Mouse (Mus musculus): Measurements from ENCODE around the gene Olfr1218. TPM values are rescaled to one million over a fixed set of nuclear protein-coding genes. Genes with fewer than 3 reads are reported as not detected.

The Olfr1218 gene
- not detected for polyA plus RNA-seq (2014; fragmentation: Illumina TruSeq; extraction: RNeasy Lipid Tissue Mini Kit (QIAGEN cat#74804); ENCODE audit: low read depth, low replicate concordance)

DNA sequence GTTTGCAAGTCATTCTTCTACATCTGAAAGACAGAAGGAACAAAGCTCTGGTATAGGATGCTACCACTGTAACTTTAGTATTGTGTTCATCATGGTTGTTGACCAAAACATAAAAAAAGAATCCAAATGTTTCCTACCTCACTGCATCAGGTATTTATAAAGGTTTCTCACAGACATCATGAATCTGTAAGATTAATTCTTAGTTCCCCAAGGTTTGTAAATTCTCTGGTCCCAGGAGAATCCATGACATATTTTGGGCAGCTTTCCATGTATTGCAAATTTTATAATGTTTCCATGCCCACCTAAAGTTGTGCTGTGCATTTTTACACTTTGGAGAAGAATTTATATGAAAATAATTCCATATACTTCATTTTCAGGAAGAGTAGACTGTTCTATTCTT is at the start of gene Olfr1218:
Gene Olfr1218 (minus strand): TSS at position 101 of the 400 bp plus-strand sequence.

DNA sequence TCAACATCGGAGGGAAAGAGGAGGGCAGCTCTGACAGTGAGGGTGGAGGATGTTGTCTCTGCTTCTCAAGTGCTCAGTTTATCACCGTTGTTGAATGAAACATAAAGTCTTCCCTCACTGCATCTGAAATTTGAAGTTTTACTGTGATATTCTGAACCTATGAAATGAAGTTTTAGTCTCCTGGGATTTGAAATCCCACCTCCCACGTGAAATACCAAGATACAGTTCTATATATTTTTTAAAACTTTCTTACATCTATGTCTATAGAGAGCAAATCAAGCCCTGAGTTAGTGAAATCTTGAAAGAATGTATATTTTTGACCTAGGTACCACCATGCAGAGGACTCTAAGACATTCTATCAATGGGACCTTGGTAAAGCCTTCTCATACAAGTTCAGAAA is 45.7 kb upstream of the Olfr1218 start, which contains the start of gene Olfr1220:
Gene Olfr1220 (minus strand): TSS at position 101 of the 400 bp plus-strand sequence.

DNA sequence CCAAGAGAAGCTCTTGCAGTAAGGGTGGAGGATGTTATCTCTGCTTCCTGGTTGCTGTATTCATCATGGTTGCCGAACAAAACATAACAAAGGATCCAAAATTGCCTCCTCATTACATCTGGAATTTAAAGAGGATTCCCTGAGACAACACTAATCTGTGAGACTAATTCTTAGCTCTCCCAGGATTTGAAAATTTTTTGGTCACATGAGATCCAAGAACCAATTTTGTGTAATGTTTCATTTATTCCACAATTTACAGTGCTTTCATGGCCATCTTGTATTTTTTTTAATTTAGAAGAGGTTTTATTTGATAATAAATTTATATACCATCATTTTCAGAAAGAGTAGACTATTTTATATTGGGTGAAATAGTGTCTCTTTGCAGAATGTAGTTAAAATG is 22.4 kb upstream of the Olfr1218 start, which contains the start of gene Olfr1219:
Gene Olfr1219 (minus strand): TSS at position 101 of the 400 bp plus-strand sequence.

DNA sequence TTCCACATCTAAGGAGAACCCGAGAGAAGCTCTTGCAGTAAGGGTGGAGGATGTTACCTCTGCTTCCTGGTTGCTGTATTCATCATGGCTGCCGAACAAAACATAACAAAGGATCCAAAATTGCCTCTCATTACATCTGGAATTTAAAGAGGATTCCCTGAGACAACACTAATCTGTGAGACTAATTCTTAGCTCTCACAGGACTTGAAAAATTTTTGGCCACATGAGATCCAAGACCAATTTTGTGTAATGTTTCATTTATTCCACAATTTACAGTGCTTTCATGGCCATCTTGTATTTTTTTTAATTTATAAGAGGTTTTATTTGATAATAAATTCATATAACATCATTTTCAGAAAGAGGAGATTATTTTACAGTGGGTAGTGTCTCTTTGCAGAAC is 29.0 kb downstream of the Olfr1218 start, which contains the start of gene Olfr1217:
Gene Olfr1217 (minus strand): TSS at position 101 of the 400 bp plus-strand sequence.

DNA sequence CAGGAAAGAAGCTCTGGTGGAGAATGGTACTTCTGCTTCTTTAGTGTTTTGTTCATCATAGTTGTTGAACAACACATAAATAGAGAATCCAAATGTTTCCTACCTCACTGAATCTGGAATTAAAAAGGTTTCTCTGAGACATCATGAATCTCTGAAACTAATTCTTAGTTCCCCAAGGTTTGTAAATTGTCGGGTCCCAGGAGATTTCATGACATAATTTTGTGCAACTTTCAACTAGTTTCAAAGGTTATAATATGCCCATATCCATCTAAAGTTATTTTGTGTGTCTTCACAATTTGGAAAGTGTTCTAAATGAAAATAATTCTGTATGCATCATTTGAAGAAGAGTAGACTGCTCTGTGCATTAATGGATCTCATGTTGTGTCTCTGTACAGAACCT is 42.7 kb downstream of the Olfr1218 start, which contains the start of gene Olfr1216:
Gene Olfr1216 (minus strand): TSS at position 101 of the 400 bp plus-strand sequence.

DNA sequence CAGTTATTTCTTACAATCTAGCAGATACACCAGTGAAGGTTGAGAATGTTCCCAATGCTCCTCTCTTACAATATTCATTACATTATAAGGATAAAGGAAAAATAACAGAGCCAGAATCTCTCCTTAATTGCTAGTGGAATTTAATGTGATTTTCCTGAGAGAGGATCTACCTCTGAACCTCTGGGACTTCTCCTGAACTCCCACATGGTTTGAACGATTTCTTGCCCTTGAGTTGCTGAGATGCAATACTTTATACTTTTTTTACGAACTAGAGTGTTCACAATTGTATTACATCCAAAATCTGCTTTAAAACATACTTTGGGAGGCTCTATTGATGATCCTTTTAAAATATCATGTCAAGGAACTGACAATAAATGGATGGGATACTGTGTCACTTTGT is 54.1 kb downstream of the Olfr1218 start, which contains the start of gene Olfr1215:
Gene Olfr1215 (minus strand): TSS at position 101 of the 400 bp plus-strand sequence.

Other genes starting within 250 kb of the Olfr1218 start
- not detected for gene Olfr1202, start 246.7 kb downstream of the Olfr1218 start, polyA plus RNA-seq (2014; fragmentation: Illumina TruSeq; extraction: RNeasy Lipid Tissue Mini Kit (QIAGEN cat#74804); ENCODE audit: low read depth, low replicate concordance)
- gene Olfr1205, start 231.4 kb downstream of the Olfr1218 start, polyA plus RNA-seq (2014; fragmentation: Illumina TruSeq; extraction: RNeasy Lipid Tissue Mini Kit (QIAGEN cat#74804); ENCODE audit: low read depth, low replicate concordance): not detected
- gene Olfr1204, start 211.9 kb downstream of the Olfr1218 start, polyA plus RNA-seq (2014; fragmentation: Illumina TruSeq; extraction: RNeasy Lipid Tissue Mini Kit (QIAGEN cat#74804); ENCODE audit: low read depth, low replicate concordance): not detected
- not detected for gene Olfr1206, start 198.0 kb downstream of the Olfr1218 start, polyA plus RNA-seq (2014; fragmentation: Illumina TruSeq; extraction: RNeasy Lipid Tissue Mini Kit (QIAGEN cat#74804); ENCODE audit: low read depth, low replicate concordance)
- gene Olfr1208, start 158.9 kb downstream of the Olfr1218 start, polyA plus RNA-seq (2014; fragmentation: Illumina TruSeq; extraction: RNeasy Lipid Tissue Mini Kit (QIAGEN cat#74804); ENCODE audit: low read depth, low replicate concordance): not detected
- not detected for gene Olfr1209, start 146.0 kb downstream of the Olfr1218 start, polyA plus RNA-seq (2014; fragmentation: Illumina TruSeq; extraction: RNeasy Lipid Tissue Mini Kit (QIAGEN cat#74804); ENCODE audit: low read depth, low replicate concordance)
- gene Olfr1211, start 123.1 kb downstream of the Olfr1218 start, polyA plus RNA-seq (2014; fragmentation: Illumina TruSeq; extraction: RNeasy Lipid Tissue Mini Kit (QIAGEN cat#74804); ENCODE audit: low read depth, low replicate concordance): not detected
- gene Olfr1212, start 107.2 kb downstream of the Olfr1218 start, polyA plus RNA-seq (2014; fragmentation: Illumina TruSeq; extraction: RNeasy Lipid Tissue Mini Kit (QIAGEN cat#74804); ENCODE audit: low read depth, low replicate concordance): not detected
- not detected for gene Gm13762, start 80.9 kb downstream of the Olfr1218 start, polyA plus RNA-seq (2014; fragmentation: Illumina TruSeq; extraction: RNeasy Lipid Tissue Mini Kit (QIAGEN cat#74804); ENCODE audit: low read depth, low replicate concordance)
- gene Olfr1214, start 68.5 kb downstream of the Olfr1218 start, polyA plus RNA-seq (2014; fragmentation: Illumina TruSeq; extraction: RNeasy Lipid Tissue Mini Kit (QIAGEN cat#74804); ENCODE audit: low read depth, low replicate concordance): not detected
- not detected for gene Olfr1215, start 54.2 kb downstream of the Olfr1218 start, polyA plus RNA-seq (2014; fragmentation: Illumina TruSeq; extraction: RNeasy Lipid Tissue Mini Kit (QIAGEN cat#74804); ENCODE audit: low read depth, low replicate concordance)
- gene Olfr1216, start 42.8 kb downstream of the Olfr1218 start, polyA plus RNA-seq (2014; fragmentation: Illumina TruSeq; extraction: RNeasy Lipid Tissue Mini Kit (QIAGEN cat#74804); ENCODE audit: low read depth, low replicate concordance): not detected
- not detected for gene Olfr1217, start 29.1 kb downstream of the Olfr1218 start, polyA plus RNA-seq (2014; fragmentation: Illumina TruSeq; extraction: RNeasy Lipid Tissue Mini Kit (QIAGEN cat#74804); ENCODE audit: low read depth, low replicate concordance)
- gene Olfr1219, start 22.3 kb upstream of the Olfr1218 start, polyA plus RNA-seq (2014; fragmentation: Illumina TruSeq; extraction: RNeasy Lipid Tissue Mini Kit (QIAGEN cat#74804); ENCODE audit: low read depth, low replicate concordance): 0.07 TPM
- 0.07 TPM for gene Olfr1220, start 45.6 kb upstream of the Olfr1218 start, polyA plus RNA-seq (2014; fragmentation: Illumina TruSeq; extraction: RNeasy Lipid Tissue Mini Kit (QIAGEN cat#74804); ENCODE audit: low read depth, low replicate concordance)
- gene Olfr1221, start 56.1 kb upstream of the Olfr1218 start, polyA plus RNA-seq (2014; fragmentation: Illumina TruSeq; extraction: RNeasy Lipid Tissue Mini Kit (QIAGEN cat#74804); ENCODE audit: low read depth, low replicate concordance): not detected
- gene Olfr1222, start 71.9 kb upstream of the Olfr1218 start, polyA plus RNA-seq (2014; fragmentation: Illumina TruSeq; extraction: RNeasy Lipid Tissue Mini Kit (QIAGEN cat#74804); ENCODE audit: low read depth, low replicate concordance): not detected
- not detected for gene Olfr1223, start 90.4 kb upstream of the Olfr1218 start, polyA plus RNA-seq (2014; fragmentation: Illumina TruSeq; extraction: RNeasy Lipid Tissue Mini Kit (QIAGEN cat#74804); ENCODE audit: low read depth, low replicate concordance)
- not detected for gene Olfr1224-ps1, start 102.9 kb upstream of the Olfr1218 start, polyA plus RNA-seq (2014; fragmentation: Illumina TruSeq; extraction: RNeasy Lipid Tissue Mini Kit (QIAGEN cat#74804); ENCODE audit: low read depth, low replicate concordance)
- not detected for gene Olfr1225, start 113.5 kb upstream of the Olfr1218 start, polyA plus RNA-seq (2014; fragmentation: Illumina TruSeq; extraction: RNeasy Lipid Tissue Mini Kit (QIAGEN cat#74804); ENCODE audit: low read depth, low replicate concordance)
- gene Olfr1226, start 138.9 kb upstream of the Olfr1218 start, polyA plus RNA-seq (2014; fragmentation: Illumina TruSeq; extraction: RNeasy Lipid Tissue Mini Kit (QIAGEN cat#74804); ENCODE audit: low read depth, low replicate concordance): 0.07 TPM
- gene Olfr1228, start 192.9 kb upstream of the Olfr1218 start, polyA plus RNA-seq (2014; fragmentation: Illumina TruSeq; extraction: RNeasy Lipid Tissue Mini Kit (QIAGEN cat#74804); ENCODE audit: low read depth, low replicate concordance): not detected
- gene Olfr1229, start 226.8 kb upstream of the Olfr1218 start, polyA plus RNA-seq (2014; fragmentation: Illumina TruSeq; extraction: RNeasy Lipid Tissue Mini Kit (QIAGEN cat#74804); ENCODE audit: low read depth, low replicate concordance): not detected
- gene Olfr1230, start 236.1 kb upstream of the Olfr1218 start, polyA plus RNA-seq (2014; fragmentation: Illumina TruSeq; extraction: RNeasy Lipid Tissue Mini Kit (QIAGEN cat#74804); ENCODE audit: low read depth, low replicate concordance): not detected
- gene Olfr1231, start 245.9 kb upstream of the Olfr1218 start, polyA plus RNA-seq (2014; fragmentation: Illumina TruSeq; extraction: RNeasy Lipid Tissue Mini Kit (QIAGEN cat#74804); ENCODE audit: low read depth, low replicate concordance): not detected

Measured in testis, adult 10 weeks (tissue).